Mouse (Mus musculus): ENCODE measurements at regions not wholly inside any gene's neighbourhood (a gene's known extent, or its start where the extent isn't known, plus 50 kb on each side); places are given as distances from the start of the nearest gene placed in this dataset.

- DNase-seq (ENCODE audit: low read depth, low spot score): no peak
Observed at GRCm38 (mm10) chr12:77135661-77136060, 102.3 kb upstream of the Fut8 start.

DNA sequence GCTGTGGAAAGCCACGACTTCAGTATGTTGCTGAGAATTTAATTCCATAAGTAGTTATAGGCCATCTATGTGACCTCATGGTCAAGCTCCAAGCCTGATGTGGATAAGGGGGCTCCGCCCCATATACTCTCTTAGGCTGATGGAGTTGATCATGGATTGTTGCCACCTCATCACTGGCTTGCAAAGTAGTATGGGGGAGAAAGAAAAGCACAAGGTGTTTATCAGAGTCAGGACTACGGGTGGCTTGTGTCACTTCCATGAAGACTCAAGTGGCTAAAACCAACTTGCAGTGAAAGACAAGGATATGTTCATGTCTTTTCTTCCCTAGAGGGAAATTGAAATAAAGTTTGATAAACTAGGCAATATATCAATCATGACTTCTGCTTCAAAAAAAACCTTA is 102.9 kb upstream of the Fut8 start:
- DNase-seq (ENCODE audit: low read depth, low spot score): no peak

DNA sequence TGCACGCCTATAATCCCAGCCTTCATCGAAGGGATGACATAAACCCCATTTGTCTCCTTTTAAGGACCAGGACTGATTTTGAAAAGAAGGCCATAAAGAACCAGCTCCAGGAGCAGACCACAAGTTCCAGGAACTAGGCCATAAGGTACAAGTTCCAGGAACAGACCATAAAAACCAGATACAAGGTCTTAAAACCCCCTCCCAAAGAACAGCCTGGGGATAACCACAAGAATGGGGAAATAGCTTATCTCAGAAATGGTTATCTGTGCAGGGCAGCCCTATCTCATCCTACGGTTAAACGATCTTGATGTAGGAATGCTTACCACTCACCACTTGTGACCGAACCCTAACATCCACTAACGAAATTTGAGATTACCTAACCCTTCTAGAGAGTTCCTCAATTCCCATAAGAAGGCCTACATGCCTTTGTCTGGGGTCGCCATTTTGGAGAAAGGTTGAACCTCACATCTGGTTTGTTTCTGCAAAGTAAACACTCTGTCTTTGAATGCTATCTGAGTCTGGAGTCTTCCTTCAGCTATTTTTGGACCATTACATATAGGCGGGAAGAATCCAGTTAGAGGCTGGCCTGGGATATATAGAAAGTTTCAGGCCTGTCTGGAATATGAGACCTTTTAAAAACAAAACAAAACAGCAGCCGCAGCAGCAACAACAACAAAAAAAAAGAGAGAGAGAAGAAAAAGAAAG is 103.5 kb upstream of the Fut8 start:
- no peak for DNase-seq (ENCODE audit: low read depth, low spot score)

GRCm38 (mm10) chr12:77133465-77134305 is 104.2 kb upstream of the Fut8 start:
- no peak for DNase-seq (ENCODE audit: low read depth, low spot score)

DNA sequence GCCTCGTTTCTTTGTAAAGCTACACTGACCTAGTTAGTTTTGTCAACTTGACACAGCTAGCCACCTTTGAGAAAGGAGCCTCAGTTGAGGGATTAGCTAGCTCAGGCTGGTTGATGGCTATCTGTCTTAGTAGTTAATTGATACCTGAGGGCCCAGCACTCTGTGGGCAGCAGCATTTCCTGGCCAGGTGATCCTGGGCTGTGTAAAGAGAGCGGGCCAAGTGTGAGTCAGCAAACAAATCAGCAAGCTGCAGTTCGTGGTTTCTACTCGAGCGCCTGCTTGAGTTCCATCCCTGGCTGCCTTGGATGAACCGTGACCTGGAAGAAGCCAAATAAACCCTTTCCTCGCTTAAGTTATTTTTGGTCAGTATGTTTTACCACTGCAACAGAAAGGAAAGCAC is 106.6 kb upstream of the Fut8 start:
- no peak for DNase-seq (ENCODE audit: low read depth, low spot score)

DNA sequence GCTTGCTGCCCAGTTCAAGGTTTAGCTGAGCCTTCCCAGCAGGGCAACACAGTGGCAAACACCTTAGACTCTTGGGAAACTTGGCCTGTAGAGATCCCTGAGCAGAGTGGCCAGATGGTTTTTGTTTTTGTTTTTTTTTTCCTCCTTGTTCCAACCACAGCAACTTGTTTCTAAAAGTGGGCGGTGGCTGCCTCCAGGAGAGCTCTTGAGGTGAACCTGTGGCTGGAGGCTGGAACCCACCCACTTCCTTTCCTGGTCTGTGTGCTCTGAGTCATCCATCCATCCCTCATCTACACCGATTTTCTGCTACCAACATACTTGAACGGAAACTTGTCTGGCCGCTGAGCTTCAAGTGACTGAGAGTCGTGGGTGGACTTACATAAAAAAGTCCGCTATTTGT is 107.4 kb upstream of the Fut8 start:
- DNase-seq (ENCODE audit: low read depth, low spot score): no peak

DNA sequence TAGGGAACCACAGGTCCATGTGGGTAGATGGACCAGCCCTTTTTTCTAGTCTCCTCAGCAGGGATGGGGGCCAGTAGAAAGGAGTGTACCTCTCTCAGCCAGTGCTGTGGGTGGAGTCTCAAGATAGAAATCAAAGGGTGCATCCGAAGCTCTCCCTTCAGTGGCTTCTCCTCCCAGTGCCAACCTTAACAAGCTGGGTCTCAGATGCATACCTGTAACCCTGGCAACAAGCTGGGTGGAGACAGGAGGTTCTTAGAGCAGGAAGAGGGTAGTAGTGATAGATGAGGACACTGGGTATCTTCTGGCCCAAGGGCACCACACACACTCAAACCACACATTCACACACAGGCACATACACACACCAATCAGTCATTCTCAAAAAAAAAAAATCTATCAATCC is 113.7 kb upstream of the Fut8 start:
- DNase-seq (ENCODE audit: low read depth, low spot score): no peak

GRCm38 (mm10) chr12:77113516-77113915 is 124.4 kb upstream of the Fut8 start:
- no peak for DNase-seq (ENCODE audit: low read depth, low spot score)

- DNase-seq (ENCODE audit: low read depth, low spot score): no peak
Observed at GRCm38 (mm10) chr12:77112133-77112532, 125.8 kb upstream of the Fut8 start.

DNA sequence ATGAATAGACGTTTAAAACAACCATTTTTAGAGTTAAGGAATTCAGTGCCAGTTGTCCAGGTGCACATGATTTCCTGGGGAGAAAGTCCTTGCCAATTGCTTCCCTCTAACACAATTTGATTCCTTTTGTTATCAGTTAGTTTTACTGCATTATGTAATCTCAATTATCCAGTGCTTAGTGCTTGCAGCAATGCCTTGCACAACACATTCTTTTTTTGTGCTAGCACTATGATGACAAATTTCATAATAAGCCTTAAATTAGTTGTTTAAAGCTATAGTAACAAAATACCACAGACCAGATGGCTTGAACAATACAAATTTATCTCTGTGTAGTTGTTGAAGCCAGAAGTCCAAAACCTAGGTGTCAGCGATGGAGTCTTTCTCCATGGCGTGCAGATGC is 130.7 kb upstream of the Fut8 start:
- no peak for DNase-seq (ENCODE audit: low read depth, low spot score)

DNA sequence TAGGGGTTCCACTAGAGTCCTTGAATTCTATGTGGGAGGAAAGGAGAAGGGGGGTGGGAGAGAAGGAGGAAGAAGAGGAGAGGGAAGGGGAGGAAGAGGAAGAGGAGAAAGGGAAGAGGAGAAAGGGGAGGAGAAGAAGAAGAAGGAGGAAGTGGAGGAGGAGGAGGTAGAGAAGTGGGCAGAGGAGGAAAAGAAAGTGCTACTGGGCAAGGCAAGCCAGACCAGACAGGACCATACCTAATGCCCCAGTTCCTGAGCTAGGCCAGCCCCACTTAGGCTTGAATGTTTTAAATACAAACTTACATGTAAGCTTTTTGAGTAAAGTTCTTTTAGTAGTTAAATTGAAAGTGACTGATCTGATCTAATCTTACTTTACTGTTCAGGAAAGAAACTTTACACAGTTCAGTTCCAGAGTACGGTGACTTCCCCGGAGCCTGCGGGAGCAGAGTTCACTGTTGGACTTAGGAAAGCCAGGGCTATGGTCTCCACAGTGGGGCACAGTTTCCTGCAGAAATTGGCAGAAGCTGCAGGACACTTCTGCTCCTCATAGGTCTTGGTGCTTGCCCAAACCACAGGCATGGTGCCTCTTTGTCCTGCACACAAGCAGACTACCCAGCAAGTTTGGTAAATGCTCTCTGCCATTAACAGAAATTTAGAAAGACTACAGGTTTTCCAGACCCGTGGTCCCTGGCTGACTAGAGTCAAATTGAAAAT is 131.9 kb upstream of the Fut8 start:
- DNase-seq (ENCODE audit: low read depth, low spot score): no peak

- no peak for DNase-seq (ENCODE audit: low read depth, low spot score)
Observed at GRCm38 (mm10) chr12:77100482-77100881, 137.4 kb upstream of the Fut8 start.

GRCm38 (mm10) chr12:77099521-77099920 is 137.5 kb upstream of the Max start:
- no peak for DNase-seq (ENCODE audit: low read depth, low spot score)

- DNase-seq (ENCODE audit: low read depth, low spot score): no peak
Observed at GRCm38 (mm10) chr12:77098821-77099220, 136.8 kb upstream of the Max start.

GRCm38 (mm10) chr12:77097831-77098230 is 135.8 kb upstream of the Max start:
- DNase-seq (ENCODE audit: low read depth, low spot score): no peak

- no peak for DNase-seq (ENCODE audit: low read depth, low spot score)
Observed at GRCm38 (mm10) chr12:77096461-77096860, 134.5 kb upstream of the Max start.

GRCm38 (mm10) chr12:77094999-77095915 is 133.3 kb upstream of the Max start:
- no peak for DNase-seq (ENCODE audit: low read depth, low spot score)

DNA sequence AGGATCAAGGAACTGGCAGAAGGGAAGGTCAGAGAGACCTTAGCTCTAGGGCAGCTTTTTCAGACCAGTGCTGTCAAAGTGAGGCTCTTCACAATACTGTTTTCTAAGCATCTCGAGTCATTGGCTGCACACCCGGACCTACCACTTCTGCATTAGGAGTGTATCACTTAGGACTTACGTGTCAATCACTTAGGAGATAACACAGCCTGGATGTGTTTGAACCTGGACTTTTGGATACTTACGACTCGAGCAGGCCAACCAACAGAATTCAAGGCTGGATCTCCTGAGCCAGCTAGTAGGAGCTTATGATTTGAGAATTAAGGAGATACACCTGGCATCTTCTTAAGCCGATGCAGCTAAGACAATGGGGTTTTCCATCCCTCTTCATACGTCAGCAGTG is 132.2 kb upstream of the Max start:
- DNase-seq (ENCODE audit: low read depth, low spot score): no peak

DNA sequence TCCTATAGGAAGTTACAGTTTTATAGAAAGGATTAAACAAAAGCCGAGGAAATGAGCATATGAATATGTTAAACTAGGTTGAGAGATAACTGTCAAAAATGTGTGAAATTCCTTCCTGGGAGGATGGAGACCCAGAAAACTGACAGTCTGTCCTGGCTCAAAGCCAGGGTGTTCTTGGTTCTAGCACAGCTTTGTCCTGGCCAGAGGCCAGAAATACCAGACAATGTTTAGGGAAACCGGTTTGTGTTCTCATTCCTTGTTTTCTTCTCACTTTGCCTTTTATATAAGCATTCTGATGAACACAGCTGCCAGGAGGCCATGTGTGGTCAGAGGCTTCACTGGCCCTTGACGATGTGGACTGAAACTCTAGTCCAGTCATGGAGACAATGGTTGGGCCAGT is 130.7 kb upstream of the Max start:
- no peak for DNase-seq (ENCODE audit: low read depth, low spot score)

GRCm38 (mm10) chr12:77092143-77092542 is 130.1 kb upstream of the Max start:
- DNase-seq (ENCODE audit: low read depth, low spot score): no peak

DNA sequence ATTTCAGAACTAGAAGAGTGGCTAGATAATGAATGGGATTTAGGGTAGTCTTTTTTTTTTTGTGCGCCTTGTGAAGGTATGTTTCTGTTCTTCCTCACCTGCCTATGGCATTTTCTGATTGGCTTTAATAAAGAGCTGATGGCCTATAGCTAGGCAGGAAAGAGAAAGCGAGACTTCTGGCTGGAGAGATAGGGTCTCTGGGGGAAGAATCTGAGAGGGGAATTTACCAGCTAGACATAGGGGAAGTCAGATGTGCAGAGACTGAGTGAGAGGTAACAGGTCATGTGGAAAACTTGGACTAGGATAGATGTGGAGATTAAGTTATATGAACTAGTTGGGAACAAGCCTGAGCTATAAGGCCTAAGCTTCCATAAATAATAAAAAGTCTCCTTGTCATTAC is 129.7 kb upstream of the Max start:
- no peak for DNase-seq (ENCODE audit: low read depth, low spot score)

DNA sequence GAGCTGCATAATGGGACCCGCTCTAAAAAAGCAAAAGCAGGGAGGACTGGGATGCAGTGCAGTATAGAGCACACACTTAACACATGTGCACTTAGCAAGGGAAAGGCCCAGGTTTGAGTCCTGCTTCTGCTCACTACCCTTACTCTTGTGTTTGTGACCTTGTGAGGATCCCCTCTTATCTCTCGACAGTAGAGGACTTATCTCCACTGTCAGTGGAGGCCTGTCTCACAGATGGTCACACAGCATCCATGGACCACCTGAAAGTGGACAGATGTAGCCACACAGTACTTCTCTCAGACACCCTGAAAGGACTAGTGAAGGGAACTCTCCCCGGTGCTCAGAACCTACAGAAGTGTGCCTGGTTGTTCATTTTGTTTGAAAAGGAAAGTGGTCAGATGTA is 128.5 kb upstream of the Max start:
- no peak for DNase-seq (ENCODE audit: low read depth, low spot score)
